In the genomic region with DNA sequence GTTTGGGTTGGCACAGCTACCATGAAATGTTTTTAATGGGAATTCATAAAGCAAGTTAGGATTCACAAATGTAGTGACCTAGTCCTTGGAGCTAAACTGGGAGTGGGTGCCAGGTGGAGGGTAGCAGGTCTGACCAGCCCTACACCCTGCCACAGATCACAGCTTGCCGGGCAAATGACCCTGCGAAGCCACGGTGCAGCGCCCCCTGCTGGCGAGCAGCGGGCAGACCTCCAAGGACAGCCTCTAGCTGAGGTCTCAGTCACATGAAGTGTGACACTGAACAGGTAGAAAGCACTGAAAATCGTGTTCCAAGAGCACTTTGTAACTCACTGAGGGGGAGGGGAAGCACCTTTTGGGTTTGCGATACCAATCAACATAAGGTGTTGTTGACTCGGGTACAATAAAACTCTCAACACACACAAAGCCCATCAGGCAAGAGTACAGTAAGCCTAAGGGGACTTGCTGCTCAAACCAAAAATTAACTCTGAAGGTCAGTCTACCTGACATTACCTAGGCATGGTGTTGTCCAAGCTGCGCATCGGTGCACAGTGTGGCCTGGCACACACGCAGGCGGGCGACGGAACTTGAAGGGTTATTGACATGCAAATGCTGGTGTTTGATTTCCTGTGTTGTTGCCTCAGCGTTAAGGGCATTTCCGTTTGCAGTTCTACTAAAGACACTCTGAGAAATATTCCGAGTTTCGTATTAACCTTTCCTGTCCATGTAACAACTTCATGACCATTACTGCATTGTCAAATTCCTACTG, we compare ENCODE assay signal across 9 mouse cellular contexts.
A peak's percentile ranks its signal among the peaks of the same experiment; 100 is the strongest.
DNase-seq lines count a peak whose midpoint lies in the region; ATAC-seq and TF ChIP-seq lines count a peak whose summit lies in the region.
"Had no signal": no experiment of that assay in that cellular context is flagged by ENCODE, and none has a peak within 500 bp of the region (broad histone marks: within the 10 kb centered on the region; RNA-seq: fewer than 3 reads in every experiment).

No protein-coding gene starts in this region.

- TF ChIP-seq EP300 in stomach, postnatal 0 days (optimal IDR thresholded peaks at IDR 0.05), result no peak

- H3K27ac ChIP-seq in forebrain, embryonic 11.5 days (ENCODE audit: low read depth, low read length), result no peak overlapping the region
- no peak overlapping the region for H3K27ac ChIP-seq in forebrain, embryonic 16.5 days (ENCODE audit: low read length)
- H3K27ac ChIP-seq in neural tube, embryonic 15.5 days (replicated peaks), result no peak overlapping the region
- no peak overlapping the region for H3K27ac ChIP-seq in stomach, postnatal 0 days (replicated peaks)

- H3K4me1 ChIP-seq in forebrain, embryonic 11.5 days (replicated peaks; ENCODE audit: control insufficient read depth, insufficient read depth, low read length), result no peaks in the 10 kb centered on the region
- no peaks in the 10 kb centered on the region for H3K4me1 ChIP-seq in forebrain, embryonic 16.5 days (replicated peaks; ENCODE audit: control insufficient read depth, insufficient read depth, low read length)
- H3K4me1 ChIP-seq in neural tube, embryonic 15.5 days, result peaks cover 3% of the 10 kb centered on the region; the same call in 1 of the 2 replicates
- no peaks in the 10 kb centered on the region for H3K4me1 ChIP-seq in stomach, postnatal 0 days (replicated peaks; ENCODE audit: control insufficient read depth, insufficient read depth)

- peak; percentile 67 for DNase-seq in forebrain, embryonic 11.5 days (ENCODE audit: low spot score)
- peak; percentile 36 for DNase-seq in neural tube, embryonic 10.5 days (ENCODE audit: extremely low spot score, low spot score)
- peak; percentile 17 for DNase-seq in cerebellum, adult 8-10 months
- DNase-seq in kidney, postnatal 36 days, result peak; percentile 21 to 75
- peak; percentile 33 for DNase-seq in stomach, postnatal 0 days (ENCODE audit: low spot score)
- DNase-seq in ovary, adult 18-20 months (ENCODE audit: low spot score), result no peak

- no peaks in the 10 kb centered on the region for H3K36me3 ChIP-seq in forebrain, embryonic 11.5 days (ENCODE audit: control insufficient read depth, insufficient read depth, low read length)
- no peaks in the 10 kb centered on the region for H3K36me3 ChIP-seq in forebrain, embryonic 16.5 days (ENCODE audit: control insufficient read depth, insufficient read depth)
- no peaks in the 10 kb centered on the region for H3K36me3 ChIP-seq in neural tube, embryonic 15.5 days
- H3K36me3 ChIP-seq in stomach, postnatal 0 days (ENCODE audit: control insufficient read depth, insufficient read depth, low read length), result no peaks in the 10 kb centered on the region

- WGBS in forebrain, embryonic 11.5 days, result 71% methylated on average over 19 of the region's 19 CpGs
- WGBS in forebrain, embryonic 16.5 days, result 66% methylated on average over 19 of the region's 19 CpGs
- WGBS in neural tube, embryonic 15.5 days, result 69% methylated on average over 19 of the region's 19 CpGs
- 70% methylated on average over 19 of the region's 19 CpGs for WGBS in stomach, postnatal 0 days

- no peak for ATAC-seq in forebrain, embryonic 11.5 days (replicated peaks; ENCODE audit: low FRiP score)
- no peak for ATAC-seq in forebrain, embryonic 16.5 days
- ATAC-seq in neural tube, embryonic 15.5 days (ENCODE audit: low FRiP score), result no peak; the same call in 1 of the 2 replicates
- no peak for ATAC-seq in stomach, postnatal 0 days (ENCODE audit: low FRiP score, low TSS enrichment)

- no peak overlapping the region for H3K4me3 ChIP-seq in forebrain, embryonic 11.5 days (ENCODE audit: low read depth, low read length)
- H3K4me3 ChIP-seq in forebrain, embryonic 16.5 days (replicated peaks; ENCODE audit: low read length), result no peak overlapping the region
- no peak overlapping the region for H3K4me3 ChIP-seq in neural tube, embryonic 15.5 days (replicated peaks)
- no peak overlapping the region for H3K4me3 ChIP-seq in stomach, postnatal 0 days (ENCODE audit: low read depth, low read length)
- H3K4me3 ChIP-seq: myocyte had no signal

- no peaks in the 10 kb centered on the region for H3K9me3 ChIP-seq in forebrain, embryonic 11.5 days (ENCODE audit: control insufficient read depth, low read length)
- H3K9me3 ChIP-seq in forebrain, embryonic 16.5 days (ENCODE audit: control insufficient read depth, low read length), result no peaks in the 10 kb centered on the region
- no peaks in the 10 kb centered on the region for H3K9me3 ChIP-seq in neural tube, embryonic 15.5 days (replicated peaks)
- no peaks in the 10 kb centered on the region for H3K9me3 ChIP-seq in stomach, postnatal 0 days (ENCODE audit: control insufficient read depth, low read length)

- H3K27me3 ChIP-seq in forebrain, embryonic 11.5 days (ENCODE audit: control insufficient read depth, insufficient read depth, low read length), result no peaks in the 10 kb centered on the region
- no peaks in the 10 kb centered on the region for H3K27me3 ChIP-seq in forebrain, embryonic 16.5 days (replicated peaks; ENCODE audit: control insufficient read depth, insufficient read depth, low read length)
- no peaks in the 10 kb centered on the region for H3K27me3 ChIP-seq in neural tube, embryonic 15.5 days (replicated peaks)
- H3K27me3 ChIP-seq in stomach, postnatal 0 days (ENCODE audit: control insufficient read depth, insufficient read depth, low read length), result no peaks in the 10 kb centered on the region

- no peak overlapping the region for H3K9ac ChIP-seq in forebrain, embryonic 11.5 days (ENCODE audit: low read length)
- no peak overlapping the region for H3K9ac ChIP-seq in forebrain, embryonic 16.5 days (replicated peaks; ENCODE audit: low read depth, low read length)
- no peak overlapping the region for H3K9ac ChIP-seq in neural tube, embryonic 15.5 days (replicated peaks)
- no peak overlapping the region for H3K9ac ChIP-seq in stomach, postnatal 0 days (ENCODE audit: low read length)

- H3K4me2 ChIP-seq in forebrain, embryonic 11.5 days (ENCODE audit: low read depth, low read length, severe bottlenecking), result no peak overlapping the region
- H3K4me2 ChIP-seq in forebrain, embryonic 16.5 days (ENCODE audit: low read length), result no peak overlapping the region
- no peak overlapping the region for H3K4me2 ChIP-seq in neural tube, embryonic 15.5 days
- no peak overlapping the region for H3K4me2 ChIP-seq in stomach, postnatal 0 days (replicated peaks; ENCODE audit: low read depth)

- peak; percentile 76 for TF ChIP-seq CTCF in stomach, postnatal 0 days (IDR thresholded peaks at IDR 0.05; ENCODE audit: low read depth)
